Mouse (Mus musculus): ENCODE measurements at regions not wholly inside any gene's neighbourhood (a gene's known extent, or its start where the extent isn't known, plus 50 kb on each side); places are given as distances from the start of the nearest gene placed in this dataset.
"Not testable (repeated sequence)": the region's sequence is repeated elsewhere in the genome, so short reads cannot be mapped to it uniquely, and the experiment has no call there.

DNA sequence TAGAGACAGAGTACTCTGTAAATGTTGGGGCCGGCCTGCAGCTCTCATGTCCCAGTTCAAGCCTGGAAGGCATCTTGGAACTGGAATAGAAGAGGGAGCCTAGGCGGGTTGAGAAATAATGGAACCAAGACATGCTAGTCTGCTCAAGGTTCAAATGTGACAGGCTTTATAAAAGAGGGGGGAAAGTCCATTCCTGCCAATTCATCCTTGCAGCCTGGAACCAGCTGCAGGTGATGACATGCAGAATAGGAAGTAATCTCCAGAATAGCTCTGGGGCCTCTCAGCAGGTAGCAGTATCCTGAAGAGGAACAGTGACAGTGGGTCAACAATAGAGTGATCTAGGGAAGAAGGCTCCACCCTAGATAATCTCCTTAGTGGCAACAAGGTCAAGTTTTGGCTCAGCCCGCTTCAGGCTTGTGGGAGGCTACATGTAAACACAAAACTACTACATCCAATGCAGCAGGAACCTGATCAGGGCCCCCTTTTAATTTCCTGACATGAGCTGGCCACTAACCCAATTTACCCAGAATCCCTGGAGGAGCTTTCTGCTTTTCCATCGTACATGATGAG is 119.2 kb upstream of the Gm5150 start:
- not testable (repeated sequence) for TF ChIP-seq MAFK (IDR thresholded peaks at IDR 0.05; ENCODE audit: borderline replicate concordance, low read depth, low read length); GABPA (IDR thresholded peaks at IDR 0.05; ENCODE audit: low read depth, low read length)
